Comparison of ENCODE assay signal across 17 mouse cellular contexts in the genomic region with DNA sequence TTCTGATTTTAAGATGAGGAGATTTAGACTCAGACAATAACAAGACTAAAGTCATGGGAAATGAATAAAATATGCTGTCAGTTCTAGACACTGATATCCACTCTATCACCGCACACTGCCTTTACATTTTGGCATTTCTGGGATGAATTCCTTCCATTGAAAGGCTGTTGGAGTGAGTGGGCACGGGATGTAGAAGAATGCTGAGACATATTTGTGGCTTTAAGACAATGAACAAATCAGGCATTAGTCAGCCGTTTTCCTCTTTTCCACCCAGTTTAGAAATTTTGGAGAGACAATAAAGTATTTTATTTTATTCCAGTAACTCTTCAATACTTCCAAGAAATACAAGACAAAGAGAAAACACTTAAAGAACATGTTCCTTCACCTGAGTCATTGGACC.
"Had no signal": no experiment of that assay in that cellular context is flagged by ENCODE, and none has a peak within 500 bp of the region (broad histone marks: within the 10 kb centered on the region; RNA-seq: fewer than 3 reads in every experiment).

No protein-coding gene starts in this region.

- H3K9me3 ChIP-seq: midbrain, embryonic 10.5 days; midbrain, embryonic 12.5 days; midbrain, embryonic 15.5 days; neural tube, embryonic 13.5 days; neural tube, embryonic 15.5 days had no signal

- H3K27ac ChIP-seq: midbrain, embryonic 10.5 days; midbrain, embryonic 12.5 days; midbrain, embryonic 15.5 days; neural tube, embryonic 13.5 days; neural tube, embryonic 15.5 days had no signal

- DNase-seq: lung, adult 18-20 months; lung, embryonic 14.5 days; lung, postnatal 10 days; lung, postnatal 4 days; retina, postnatal 1 day; right cerebral cortex, adult 18-20 months; right cerebral cortex, postnatal 25 days; right cerebral cortex, postnatal 4 days; spleen, adult 18-20 months; thymus, adult 18-20 months; thymus, postnatal 14 days; thymus, postnatal 36 days had no signal

- H3K36me3 ChIP-seq: midbrain, embryonic 10.5 days; midbrain, embryonic 12.5 days; midbrain, embryonic 15.5 days; neural tube, embryonic 13.5 days; neural tube, embryonic 15.5 days had no signal

- H3K9ac ChIP-seq: lung, embryonic 14.5 days; midbrain, embryonic 12.5 days; midbrain, embryonic 15.5 days; neural tube, embryonic 13.5 days; neural tube, embryonic 15.5 days had no signal

- ATAC-seq: midbrain, embryonic 15.5 days had no signal

- H3K27me3 ChIP-seq: midbrain, embryonic 12.5 days; midbrain, embryonic 15.5 days; neural tube, embryonic 13.5 days; neural tube, embryonic 15.5 days had no signal

- H3K4me1 ChIP-seq: midbrain, embryonic 10.5 days; midbrain, embryonic 12.5 days; midbrain, embryonic 15.5 days; neural tube, embryonic 13.5 days; neural tube, embryonic 15.5 days had no signal

- H3K4me2 ChIP-seq: lung, embryonic 14.5 days; midbrain, embryonic 12.5 days; midbrain, embryonic 15.5 days; neural tube, embryonic 13.5 days; neural tube, embryonic 15.5 days had no signal

- H3K4me3 ChIP-seq: midbrain, embryonic 10.5 days; midbrain, embryonic 12.5 days; midbrain, embryonic 15.5 days; neural tube, embryonic 13.5 days; neural tube, embryonic 15.5 days had no signal
